Mouse (Mus musculus) gastrocnemius, postnatal 4 days (tissue): Measurements from ENCODE around the gene Leng9. TPM values are rescaled to one million over a fixed set of nuclear protein-coding genes. Genes with fewer than 3 reads are reported as not detected.

Experiments
- DNase-seq, 2 experiments: peaks; one replicate each; pipeline ENCODE4 v3.0.0; 2021 to 2022; ENCODE audit warnings: low spot score in 2 of 2, mixed read lengths in 2 of 2
- total RNA-seq, 2 experiments: library from RNA; stranded (reverse); gene quantifications; 2 replicates each; pipeline ENCODE4 v1.2.3; 2021

The Leng9 gene
- total RNA-seq, 2 experiments from 2014 or later: 3.1 to 3.9 TPM

GRCm38 (mm10) chr7:4124856-4125255 lies 25.3 kb downstream of the Leng9 start:
- DNase-seq: peak in 1 of 2 experiments; percentile 8

GRCm38 (mm10) chr7:4124315-4124759 lies 25.8 kb downstream of the Leng9 start:
- DNase-seq: peak in 1 of 2 experiments; percentile 12

GRCm38 (mm10) chr7:4123732-4124131 lies 26.4 kb downstream of the Leng9 start:
- peak in 1 of 2 experiments; percentile 55 for DNase-seq

- DNase-seq: no peak
These were observed 27.4 kb downstream of the Leng9 start for GRCm38 (mm10) chr7:4122783-4123182.

GRCm38 (mm10) chr7:4122076-4122768 lies 28.0 kb downstream of the Leng9 start:
- no peak for DNase-seq

DNA sequence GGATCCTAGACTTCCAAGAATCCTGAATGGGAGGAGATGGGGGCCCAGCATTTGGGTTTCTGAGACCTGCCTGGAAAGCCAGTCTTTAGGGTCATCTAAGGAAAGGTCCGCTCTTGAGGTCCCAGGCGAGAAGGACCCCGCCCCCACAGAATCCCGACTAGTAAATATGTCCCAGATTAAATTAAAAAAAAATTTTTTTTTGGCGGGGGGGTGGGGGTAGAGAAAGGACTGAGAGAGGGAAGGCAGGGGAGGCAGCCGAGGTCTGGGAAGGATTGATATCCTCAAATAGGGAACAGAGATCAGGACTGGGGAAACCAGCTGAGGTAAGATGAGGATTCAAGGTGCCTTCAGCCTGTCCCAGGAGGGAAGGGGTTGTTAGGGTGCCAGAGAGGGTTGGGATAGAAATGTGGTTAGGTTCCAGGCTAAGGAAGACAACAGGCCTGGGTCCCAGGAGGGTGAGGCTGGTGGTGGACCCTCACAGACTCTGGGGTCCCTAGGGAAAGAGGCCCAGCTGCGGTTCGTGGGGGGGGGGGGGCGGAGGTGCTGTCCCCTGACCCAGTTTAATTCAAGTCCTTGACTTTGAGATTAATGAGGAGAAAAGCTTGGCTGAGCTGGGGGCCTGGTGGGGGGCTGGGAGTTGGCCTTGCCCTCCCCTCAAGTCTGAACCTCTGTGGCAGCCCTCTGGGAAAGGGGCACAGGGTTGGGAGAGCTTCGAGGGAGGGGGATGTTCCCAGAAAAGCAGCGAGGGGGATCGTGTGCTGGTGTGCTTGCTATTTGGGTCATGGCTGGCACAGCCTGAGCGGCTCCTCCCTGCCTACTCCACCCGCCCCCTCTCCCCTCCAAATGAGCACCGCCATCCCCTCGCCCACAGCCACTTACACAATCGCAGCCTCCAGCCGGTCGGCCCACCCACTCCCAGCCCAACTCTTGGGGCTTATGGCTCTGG lies 29.9 kb downstream of the Leng9 start:
- peak in 1 of 2 experiments; percentile 7 for DNase-seq

GRCm38 (mm10) chr7:4119344-4119902 lies 30.8 kb downstream of the Leng9 start, which contains the start of gene Ttyh1:
Gene Ttyh1 (plus strand): TSS chr7:4119408.
- peak in 1 of 2 experiments; percentile 10 for DNase-seq

DNA sequence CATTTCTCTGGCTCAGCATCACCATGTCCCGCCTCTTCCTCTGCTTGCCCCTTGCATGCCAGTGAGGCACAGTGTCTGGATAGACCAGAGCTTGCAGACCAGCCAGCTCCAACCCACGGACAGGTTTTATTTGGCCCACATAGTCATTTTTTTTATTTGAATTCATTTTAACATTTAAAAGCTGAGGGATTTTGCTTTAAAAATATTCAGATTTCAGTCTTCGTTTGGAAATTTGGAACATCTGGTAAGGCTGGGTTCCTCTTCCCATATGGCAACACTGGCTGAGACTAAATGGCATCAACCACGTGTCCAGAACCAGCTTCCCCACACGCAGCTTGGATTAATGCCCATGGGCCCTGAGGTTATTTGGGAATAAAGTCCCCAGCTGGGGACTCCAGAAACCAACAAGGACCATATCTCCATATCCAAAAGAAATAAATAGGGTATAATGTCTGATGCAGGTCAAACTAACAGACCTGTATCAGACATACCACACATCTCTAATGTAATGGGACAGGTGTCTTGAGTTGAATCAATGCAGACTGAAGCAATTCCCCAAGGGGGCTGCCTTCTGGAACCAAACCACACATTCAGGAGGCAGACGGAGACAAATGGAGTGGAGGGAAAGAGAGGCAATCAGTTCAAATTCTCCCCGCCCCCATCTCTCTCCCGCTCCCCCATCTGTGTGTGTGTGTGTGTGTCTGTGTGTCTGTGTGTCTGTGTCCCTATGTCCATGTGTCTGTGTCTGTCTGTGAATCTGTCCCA lies 32.9 kb downstream of the Leng9 start:
- DNase-seq: no peak

GRCm38 (mm10) chr7:4111766-4112165 lies 38.4 kb downstream of the Leng9 start:
- no peak for DNase-seq

- DNase-seq: no peak
These were observed 46.8 kb downstream of the Leng9 start for GRCm38 (mm10) chr7:4103411-4103810.

- no peak for DNase-seq
These were observed 49.0 kb downstream of the Leng9 start for GRCm38 (mm10) chr7:4101144-4101543.

GRCm38 (mm10) chr7:4098832-4099231 lies 51.3 kb downstream of the Leng9 start:
- no peak for DNase-seq

DNA sequence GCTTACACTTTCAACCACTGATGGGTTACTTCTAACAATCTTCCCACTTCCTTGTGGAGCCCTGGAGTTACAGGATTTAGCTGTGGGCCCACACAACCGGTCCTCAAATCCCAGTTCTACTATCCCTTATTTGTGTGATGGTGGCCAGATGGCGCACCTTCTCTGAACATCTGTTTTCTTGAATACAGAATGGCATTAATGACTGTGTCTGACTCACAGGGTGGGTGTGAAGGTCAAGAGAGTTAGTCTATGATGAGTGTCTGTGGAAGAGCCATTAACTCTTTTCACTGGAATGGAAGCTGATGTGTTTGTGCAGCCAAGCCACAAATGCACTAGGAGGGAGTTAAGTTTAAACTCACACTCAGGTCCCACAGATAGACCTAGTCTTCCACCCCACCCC lies 51.9 kb downstream of the Leng9 start:
- no peak for DNase-seq

Other genes with a start within 250 kb of the Leng9 start
- gene Lilra6, start 234.9 kb downstream of the Leng9 start, total RNA-seq: under 1 TPM; 0.23 to 0.34 TPM
- gene Lair1, start 87.2 kb downstream of the Leng9 start, total RNA-seq: under 1 TPM; 0.56 to 0.70 TPM
- gene Ttyh1, start 31.0 kb downstream of the Leng9 start, total RNA-seq: 1 to 10 TPM; 5.3 to 6.6 TPM
- 10 to 100 TPM; 62.4 to 86.4 TPM for gene Leng8, start 13.3 kb downstream of the Leng9 start, total RNA-seq
- 10 to 100 TPM; 20.9 to 24.8 TPM for gene Cdc42ep5, start 14.5 kb upstream of the Leng9 start, total RNA-seq
- under 1 TPM in 1 of 2 experiments, not detected in 1; 0.13 TPM for gene Lilra5, start 87.4 kb upstream of the Leng9 start, total RNA-seq
- gene Ncr1, start 187.3 kb upstream of the Leng9 start, total RNA-seq: not detected
- gene Gp6, start 247.4 kb upstream of the Leng9 start, total RNA-seq: not detected